Mouse (Mus musculus) hindbrain, embryonic 12.5 days (tissue): Measurements from ENCODE around the gene Oxct2a. TPM values are rescaled to one million over a fixed set of nuclear protein-coding genes. Genes with fewer than 3 reads are reported as not detected.
"Not testable (repeated sequence)": the region's sequence is repeated elsewhere in the genome, so short reads cannot be mapped to it uniquely, and the experiment has no call there.

Experiments used
- ATAC-seq: fragments of 200-750 bp; cut with Nextera tagmentation; 2 replicates; pipeline ENCODE4 v1.8.0; 2017; ENCODE audit warnings: moderate TSS enrichment; ENCODE audit not compliant: low FRiP score
- H3K27ac ChIP-seq: fragments of 300-500 bp; sonication (generic); 2 replicates; pipeline ENCODE4 v1.5.1; 2016; ENCODE audit warnings: mild to moderate bottlenecking
- H3K27me3 ChIP-seq: fragments of 300-500 bp; sonication (generic); 2 replicates; pipeline ENCODE4 v1.6.1; 2016; ENCODE audit warnings: mild to moderate bottlenecking
- H3K36me3 ChIP-seq: fragments of 300-500 bp; sonication (generic); 2 replicates; pipeline ENCODE4 v1.6.1; 2016; ENCODE audit warnings: mild to moderate bottlenecking
- H3K4me1 ChIP-seq: fragments of 300-500 bp; sonication (generic); 2 replicates; pipeline ENCODE4 v1.6.1; 2016
- H3K4me2 ChIP-seq: fragments of 300-500 bp; sonication (generic); replicated peaks from 2 replicates; pipeline ENCODE4 v1.6.1; 2016; ENCODE audit warnings: mild to moderate bottlenecking
- H3K4me3 ChIP-seq: fragments of 300-500 bp; sonication (generic); 2 replicates; pipeline ENCODE4 v1.5.1; 2016; ENCODE audit warnings: mild to moderate bottlenecking
- H3K9ac ChIP-seq: fragments of 300-500 bp; sonication (generic); 2 replicates; pipeline ENCODE4 v1.6.1; 2016; ENCODE audit warnings: mild to moderate bottlenecking, moderate library complexity
- H3K9me3 ChIP-seq: fragments of 300-500 bp; sonication (generic); replicated peaks from 2 replicates; pipeline ENCODE4 v1.6.1; 2016; ENCODE audit warnings: mild to moderate bottlenecking
- WGBS: fragments of 180-500 bp; shearing (Covaris S2); methylation state at CpG from one replicate; pipeline ENCODE4 v1.1.7; 2016; 5-methylcytosine and 5-hydroxymethylcytosine counted together
- polyA plus RNA-seq: library from polyadenylated mRNA; unstranded; fragments of >200 nt; fragmentation: Nextera tagmentation; extraction: Ambion mirVana; gene quantifications from 2 replicates; pipeline ENCODE4 v1.2.1, GENCODE M21; 2016

Oxct2a gene
- polyA plus RNA-seq, 1 experiment from 2014 or later, result not detected

DNA sequence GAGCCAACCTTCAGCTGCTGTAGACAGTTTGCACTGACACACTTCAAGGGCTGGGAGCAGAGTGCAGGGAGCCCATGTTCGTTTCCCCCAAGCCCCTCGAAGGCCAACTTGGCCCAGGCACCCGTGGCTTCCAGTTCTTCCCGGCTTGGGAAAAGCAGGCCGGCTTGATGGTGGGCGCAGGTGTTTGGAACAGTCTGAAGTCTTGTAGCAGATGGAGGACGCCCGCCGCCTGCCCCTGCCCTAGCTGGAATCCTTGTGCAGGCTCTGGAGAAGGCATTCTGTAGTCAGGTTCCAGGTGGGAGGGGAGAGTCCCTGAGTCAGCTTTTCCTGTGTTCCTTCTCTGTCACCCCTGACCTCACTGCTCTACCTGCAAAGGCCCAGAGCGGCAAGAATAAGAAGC is 16.4 kb downstream of the Oxct2a start:
- Histone ChIP-seq H3K36me3 (peaks cover 33% of the 10 kb centered on the region), H3K27me3 (no peaks in the 10 kb centered on the region), H3K9ac (no peak overlapping the region), H3K27ac (no peak overlapping the region), H3K4me3 (no peak overlapping the region), H3K9me3 (no peaks in the 10 kb centered on the region), H3K4me1 (no peaks in the 10 kb centered on the region), H3K4me2 (no peak overlapping the region)
- WGBS, result 92% methylated on average over 10 of the region's 10 CpGs
- no peak for ATAC-seq

DNA sequence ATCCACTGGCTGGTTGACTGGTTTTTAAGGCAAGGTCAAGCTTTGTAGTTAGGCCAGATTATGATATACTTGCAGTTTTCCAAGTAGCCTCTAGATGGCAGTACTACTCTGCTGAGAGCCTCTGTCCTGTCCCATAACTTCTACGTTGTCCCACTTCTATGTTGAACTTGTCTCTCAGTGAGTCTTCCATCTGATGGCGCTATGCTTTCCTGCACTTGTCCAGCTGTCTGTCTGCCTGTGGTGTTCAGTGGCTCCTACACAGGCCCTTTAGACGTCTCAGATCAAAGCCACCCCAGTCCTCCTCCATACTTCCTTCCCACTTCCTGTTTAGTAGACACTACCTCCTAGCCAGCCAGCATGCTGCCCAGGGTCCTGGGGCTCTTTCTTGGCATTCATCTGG is 17.6 kb downstream of the Oxct2a start:
- peaks cover 38% of the 10 kb centered on the region for H3K36me3 ChIP-seq
- no peaks in the 10 kb centered on the region for H3K27me3 ChIP-seq
- H3K4me3 ChIP-seq, result no peak overlapping the region
- no peak overlapping the region for H3K4me2 ChIP-seq
- no peaks in the 10 kb centered on the region for H3K4me1 ChIP-seq
- no peak overlapping the region for H3K27ac ChIP-seq
- ATAC-seq, result 0 out of 2 replicates have a peak, but pooled peaks have one; percentile 19
- no peaks in the 10 kb centered on the region for H3K9me3 ChIP-seq
- 46% methylated on average over 3 of the region's 3 CpGs for WGBS
- H3K9ac ChIP-seq, result no peak overlapping the region

DNA sequence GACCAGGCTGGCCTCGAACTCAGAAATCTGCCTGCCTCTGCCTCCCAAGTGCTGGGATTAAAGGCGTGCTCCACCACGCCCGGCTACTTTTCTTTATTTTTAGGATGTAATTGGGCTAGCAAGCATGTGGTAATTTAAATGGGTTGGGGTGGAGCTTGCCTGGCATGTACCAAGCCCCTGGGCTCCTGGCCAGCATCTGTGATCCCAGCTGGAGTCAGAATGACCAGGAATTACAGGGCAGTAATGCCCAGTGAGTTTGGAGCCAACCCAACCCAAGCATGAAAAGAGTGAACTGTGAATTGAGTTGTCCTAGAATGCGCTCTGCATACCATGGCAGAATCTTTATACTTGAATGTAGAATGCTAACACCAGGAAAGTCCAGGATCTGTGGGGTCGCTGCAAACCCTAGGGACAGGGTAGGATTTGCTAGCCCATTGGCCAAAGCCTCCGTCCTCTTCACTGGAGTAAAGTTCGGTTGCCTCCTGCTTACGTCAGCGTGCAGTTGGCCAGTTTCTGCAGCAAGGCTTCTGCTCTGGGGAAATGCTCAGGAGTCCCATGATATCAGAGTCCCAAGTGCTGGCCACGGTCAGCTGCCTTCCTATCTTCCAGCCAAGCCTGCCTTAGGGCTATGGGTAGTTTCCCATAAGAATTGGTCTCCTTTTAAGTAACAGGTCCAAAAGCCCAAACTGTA is 24.3 kb downstream of the Oxct2a start:
- no peaks in the 10 kb centered on the region for H3K9me3 ChIP-seq
- H3K9ac ChIP-seq, result no peak overlapping the region
- H3K27ac ChIP-seq, result no peak overlapping the region
- H3K4me3 ChIP-seq, result no peak overlapping the region
- peaks cover 84% of the 10 kb centered on the region for H3K36me3 ChIP-seq
- H3K4me2 ChIP-seq, result no peak overlapping the region
- WGBS, result 96% methylated on average over 11 of the region's 11 CpGs
- H3K27me3 ChIP-seq, result no peaks in the 10 kb centered on the region
- no peak for ATAC-seq
- H3K4me1 ChIP-seq, result no peaks in the 10 kb centered on the region

GRCm38 (mm10) chr4:123298226-123298625 is 25.2 kb downstream of the Oxct2a start:
- ATAC-seq, result no peak
- Histone ChIP-seq H3K4me1 (no peaks in the 10 kb centered on the region), H3K27ac (no peak overlapping the region), H3K27me3 (no peaks in the 10 kb centered on the region), H3K9me3 (no peaks in the 10 kb centered on the region), H3K4me3 (no peak overlapping the region), H3K4me2 (no peak overlapping the region), H3K9ac (no peak overlapping the region), H3K36me3 (peaks cover 83% of the 10 kb centered on the region)
- 91% methylated on average over 4 of the region's 4 CpGs for WGBS

DNA sequence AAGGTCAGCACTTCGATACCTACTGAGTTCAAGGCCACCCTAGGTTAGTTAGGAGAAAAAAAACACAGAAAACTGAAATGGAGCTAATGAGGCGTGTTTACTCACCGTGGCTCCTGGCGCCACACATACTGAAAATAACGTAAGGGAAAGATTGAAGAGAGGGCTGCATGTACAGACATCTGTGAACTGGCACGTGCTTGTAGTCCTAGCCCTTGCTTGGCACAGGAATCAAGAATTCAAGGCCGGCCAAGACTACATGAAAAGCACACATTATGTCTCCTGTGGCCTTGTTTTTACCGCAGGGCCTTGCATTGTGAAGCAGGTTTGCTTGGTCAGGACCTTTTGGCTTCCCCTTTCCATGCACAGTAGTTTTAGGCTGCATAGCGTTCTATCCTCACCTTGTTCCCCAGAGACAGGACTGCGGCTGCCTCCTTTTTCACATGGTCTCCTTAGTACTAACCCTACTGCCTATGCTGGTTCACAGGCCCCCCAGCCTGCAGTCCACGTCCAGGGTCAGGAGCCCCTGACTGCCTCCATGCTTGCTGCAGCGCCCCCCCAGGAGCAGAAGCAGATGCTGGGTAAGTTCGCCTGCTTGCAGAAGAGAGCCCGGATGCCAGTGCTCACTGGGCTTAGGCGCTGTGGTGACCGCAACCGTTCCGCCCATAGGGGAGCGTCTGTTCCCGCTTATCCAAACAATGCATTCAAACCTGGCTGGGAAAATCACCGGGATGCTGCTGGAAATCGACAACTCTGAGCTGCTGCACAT is 26.1 kb downstream of the Oxct2a start:
- no peak overlapping the region for H3K4me2 ChIP-seq
- WGBS, result 90% methylated on average over 22 of the region's 22 CpGs
- ATAC-seq, result no peak
- peaks cover 83% of the 10 kb centered on the region for H3K36me3 ChIP-seq
- no peaks in the 10 kb centered on the region for H3K4me1 ChIP-seq
- no peak overlapping the region for H3K27ac ChIP-seq
- no peak overlapping the region for H3K4me3 ChIP-seq
- no peak overlapping the region for H3K9ac ChIP-seq
- H3K27me3 ChIP-seq, result no peaks in the 10 kb centered on the region
- no peaks in the 10 kb centered on the region for H3K9me3 ChIP-seq

DNA sequence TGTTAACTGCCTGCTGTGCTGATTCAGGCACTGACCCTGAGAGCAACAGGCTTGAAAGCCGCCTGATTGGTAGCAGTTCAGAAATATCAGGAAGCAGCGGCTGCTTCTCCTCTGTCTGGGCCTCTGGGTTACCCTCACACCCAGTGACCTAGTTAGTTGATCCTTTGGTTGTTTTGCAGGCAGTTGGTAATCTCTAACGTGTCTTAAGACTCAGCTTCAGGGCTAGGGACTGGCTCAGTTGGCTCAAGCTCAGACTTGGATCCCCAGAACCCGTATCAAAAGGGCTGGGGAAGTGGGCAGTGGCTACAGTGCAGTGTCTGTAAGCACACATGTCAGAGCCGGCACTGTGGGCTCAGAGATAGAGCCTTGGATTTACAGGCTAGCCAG is 27.3 kb downstream of the Oxct2a start:
- Histone ChIP-seq H3K27me3 (no peaks in the 10 kb centered on the region), H3K9me3 (no peaks in the 10 kb centered on the region), H3K27ac (no peak overlapping the region), H3K9ac (no peak overlapping the region), H3K4me2 (no peak overlapping the region), H3K4me3 (no peak overlapping the region), H3K36me3 (peaks cover 87% of the 10 kb centered on the region), H3K4me1 (no peaks in the 10 kb centered on the region)
- WGBS, result 85% methylated on average over 5 of the region's 5 CpGs
- no peak for ATAC-seq

- 92% methylated on average over 21 of the region's 21 CpGs for WGBS
- H3K4me3 ChIP-seq, result no peak overlapping the region
- H3K4me1 ChIP-seq, result no peaks in the 10 kb centered on the region
- no peak overlapping the region for H3K4me2 ChIP-seq
- no peaks in the 10 kb centered on the region for H3K9me3 ChIP-seq
- H3K9ac ChIP-seq, result no peak overlapping the region
- no peak for ATAC-seq
- H3K27ac ChIP-seq, result no peak overlapping the region
- H3K27me3 ChIP-seq, result no peaks in the 10 kb centered on the region
- H3K36me3 ChIP-seq, result peaks cover 93% of the 10 kb centered on the region
These were observed 27.8 kb downstream of the Oxct2a start for GRCm38 (mm10) chr4:123295516-123296147.

GRCm38 (mm10) chr4:123295026-123295425 is 28.4 kb downstream of the Oxct2a start:
- not testable (repeated sequence) for H3K27ac ChIP-seq, H3K9ac ChIP-seq, H3K4me2 ChIP-seq, H3K4me3 ChIP-seq, H3K4me1 ChIP-seq, H3K27me3 ChIP-seq, ATAC-seq, H3K9me3 ChIP-seq
- peaks cover 90% of the 10 kb centered on the region for H3K36me3 ChIP-seq
- WGBS, result 97% methylated on average over 15 of the region's 15 CpGs

DNA sequence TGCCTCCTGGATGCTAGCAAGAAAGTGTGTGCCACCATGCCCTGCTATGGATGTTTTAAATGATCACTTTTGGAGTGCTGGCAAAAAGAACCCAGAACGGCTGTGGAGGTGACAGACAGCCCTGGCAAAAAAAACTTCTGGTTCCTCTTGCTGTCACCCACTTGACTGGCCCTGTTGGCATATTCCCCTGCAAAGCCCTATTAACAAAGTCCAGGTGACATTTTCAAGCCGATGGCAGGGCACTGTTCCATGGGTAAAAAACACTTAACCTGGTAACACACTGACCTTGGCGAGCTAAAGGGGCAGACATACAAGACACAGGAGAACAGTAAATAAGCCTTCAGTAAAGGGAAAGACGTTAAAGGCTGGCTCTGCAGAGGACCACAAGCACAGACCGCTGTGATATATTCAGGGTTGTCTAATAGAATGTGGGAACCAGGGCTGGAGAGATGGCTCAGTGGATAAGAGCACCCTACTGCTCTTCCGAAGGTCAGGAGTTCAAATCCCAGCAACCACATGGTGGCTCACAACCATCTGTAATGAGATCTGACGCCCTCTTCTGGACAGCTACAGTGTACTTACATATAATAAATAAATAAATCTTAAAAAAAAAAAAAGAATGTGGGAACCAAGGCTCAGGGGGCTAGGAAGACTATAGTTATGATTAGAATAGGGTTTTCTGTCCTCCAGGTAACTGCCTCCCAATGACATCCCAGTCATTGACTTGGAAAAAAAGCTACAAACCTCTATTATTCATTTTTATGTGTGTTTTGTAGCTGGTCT is 29.6 kb downstream of the Oxct2a start:
- ATAC-seq, result no peak
- Histone ChIP-seq H3K4me1 (no peaks in the 10 kb centered on the region), H3K4me2 (no peak overlapping the region), H3K36me3 (peaks cover 90% of the 10 kb centered on the region), H3K27me3 (no peaks in the 10 kb centered on the region), H3K27ac (no peak overlapping the region), H3K9ac (no peak overlapping the region), H3K9me3 (no peaks in the 10 kb centered on the region), H3K4me3 (no peak overlapping the region)
- 83% methylated on average over 7 of the region's 7 CpGs for WGBS

GRCm38 (mm10) chr4:123292989-123293388 is 30.4 kb downstream of the Oxct2a start:
- no peak for ATAC-seq
- 93% methylated on average over 7 of the region's 7 CpGs for WGBS

GRCm38 (mm10) chr4:123292390-123292789 is 31.0 kb downstream of the Oxct2a start:
- H3K9me3 ChIP-seq, result no peaks in the 10 kb centered on the region
- H3K27me3 ChIP-seq, result no peaks in the 10 kb centered on the region
- no peak overlapping the region for H3K27ac ChIP-seq
- WGBS, result 88% methylated on average over 3 of the region's 3 CpGs
- ATAC-seq, result no peak
- peaks cover 94% of the 10 kb centered on the region for H3K36me3 ChIP-seq
- no peak overlapping the region for H3K4me3 ChIP-seq
- no peak overlapping the region for H3K9ac ChIP-seq
- no peaks in the 10 kb centered on the region for H3K4me1 ChIP-seq
- H3K4me2 ChIP-seq, result no peak overlapping the region

More at GRCm38 (mm10) chr4:123292989-123293388, 30.4 kb downstream of the Oxct2a start:
- Histone ChIP-seq H3K9me3 (no peaks in the 10 kb centered on the region), H3K36me3 (peaks cover 94% of the 10 kb centered on the region), H3K4me1 (no peaks in the 10 kb centered on the region), H3K4me2 (no peak overlapping the region), H3K27me3 (no peaks in the 10 kb centered on the region), H3K9ac (no peak overlapping the region), H3K27ac (no peak overlapping the region), H3K4me3 (no peak overlapping the region)

GRCm38 (mm10) chr4:123289038-123289437 is 34.4 kb downstream of the Oxct2a start:
- Histone ChIP-seq H3K27ac (no peak overlapping the region), H3K4me1 (peaks cover 22% of the 10 kb centered on the region), H3K36me3 (peaks cover 70% of the 10 kb centered on the region), H3K4me2 (no peak overlapping the region), H3K27me3 (no peaks in the 10 kb centered on the region), H3K9ac (no peak overlapping the region; the same call in 1 of the 2 replicates), H3K9me3 (no peaks in the 10 kb centered on the region), H3K4me3 (no peak overlapping the region)
- 93% methylated on average over 12 of the region's 12 CpGs for WGBS
- ATAC-seq, result no peak
